Mouse (Mus musculus) gastrocnemius, adult 2 months (tissue): ENCODE measurements around the gene Rab3ip. TPM values are rescaled to one million over a fixed set of nuclear protein-coding genes. Genes with fewer than 3 reads are reported as not detected.

ENCODE experiments used
- DNase-seq: peaks from one replicate; pipeline ENCODE4 v3.0.0; 2022
- H3K27ac ChIP-seq: fragments of 200-600 bp; 2 replicates; pipeline ENCODE4 v1.8.1; 2022; ENCODE audit warnings: mild to moderate bottlenecking
- H3K4me3 ChIP-seq: fragments of 200-600 bp; 2 replicates; pipeline ENCODE4 v1.8.1; 2022; ENCODE audit warnings: mild to moderate bottlenecking, moderate library complexity
- CTCF ChIP-seq: fragments of 200-600 bp; IDR thresholded peaks from 2 replicates; pipeline ENCODE4 v1.8.1; 2022; ENCODE audit warnings: antibody characterized with exemption, mild to moderate bottlenecking, moderate library complexity
- intact Hi-C: fragments of 180-260 bp; cut with DNase I; formaldehyde crosslinking; loops from one replicate; pipeline ENCODE4 v1.15.1; 2025
- total RNA-seq, 2 experiments: library from RNA; stranded (reverse); gene quantifications; 2 replicates each; pipeline ENCODE4 v1.2.3; 2021

The Rab3ip gene
- total RNA-seq, 2 experiments from 2014 or later: 26.2 to 39.2 TPM

- no peak overlapping the region for H3K4me3 ChIP-seq
- DNase-seq: no peak
- intact Hi-C loops: no loop called here
- TF ChIP-seq CTCF: no peak
- no peak overlapping the region for H3K27ac ChIP-seq
These were observed 79.1 kb downstream of the Rab3ip start for GRCm38 (mm10) chr10:116871329-116872015.

GRCm38 (mm10) chr10:116870819-116871218 lies 79.8 kb downstream of the Rab3ip start:
- no peak for TF ChIP-seq CTCF
- no peak for DNase-seq
- Histone ChIP-seq H3K4me3 (no peak overlapping the region), H3K27ac (no peak overlapping the region)
- intact Hi-C loops: no loop called here

Other genes starting within 250 kb of the Rab3ip start
- gene Myrfl, start 53.9 kb downstream of the Rab3ip start, total RNA-seq: under 1 TPM; 0.08 to 0.25 TPM
- not detected for gene Gm10271, start 21.8 kb upstream of the Rab3ip start, total RNA-seq
- 10 to 100 TPM; 17.7 to 34.1 TPM for gene Best3, start 35.5 kb upstream of the Rab3ip start, total RNA-seq
- under 1 TPM in 1 of 2 experiments, not detected in 1; 0.17 TPM for gene Lrrc10, start 94.6 kb upstream of the Rab3ip start, total RNA-seq
- gene Cct2, start 113.0 kb upstream of the Rab3ip start, total RNA-seq: 100 to 1,000 TPM; 112 to 125 TPM
- gene Frs2, start 197.8 kb upstream of the Rab3ip start, total RNA-seq: 10 to 100 TPM in 1 of 2 experiments, 1 to 10 TPM in 1; 8.1 to 11.5 TPM